Mouse (Mus musculus) thymus, adult 2 months (tissue): ENCODE measurements around the gene Tmem178b.

Source experiments
- CTCF ChIP-seq: fragments of 200-500 bp; IDR thresholded peaks from 2 replicates; pipeline ENCODE4 v1.5.1; 2012; ENCODE audit warnings: mild to moderate bottlenecking, control low read depth, low read length, moderate library complexity, borderline replicate concordance; ENCODE audit not compliant: control insufficient read depth, poor library complexity, insufficient read depth; ENCODE audit errors: extremely low read depth
- POLR2A ChIP-seq: fragments of 200-500 bp; IDR thresholded peaks from 2 replicates; pipeline ENCODE4 v1.6.1; 2012; ENCODE audit warnings: mild to moderate bottlenecking, low read length, control low read depth, moderate library complexity; ENCODE audit not compliant: control insufficient read depth, poor library complexity, insufficient read depth; ENCODE audit errors: extremely low read depth

- no peak for TF ChIP-seq CTCF
- TF ChIP-seq POLR2A: no peak
Measured at GRCm38 (mm10) chr6:40200661-40201060, 327.6 kb downstream of the Tmem178b start.
